Mouse (Mus musculus): ENCODE measurements around the gene Lyrm4.

DNA sequence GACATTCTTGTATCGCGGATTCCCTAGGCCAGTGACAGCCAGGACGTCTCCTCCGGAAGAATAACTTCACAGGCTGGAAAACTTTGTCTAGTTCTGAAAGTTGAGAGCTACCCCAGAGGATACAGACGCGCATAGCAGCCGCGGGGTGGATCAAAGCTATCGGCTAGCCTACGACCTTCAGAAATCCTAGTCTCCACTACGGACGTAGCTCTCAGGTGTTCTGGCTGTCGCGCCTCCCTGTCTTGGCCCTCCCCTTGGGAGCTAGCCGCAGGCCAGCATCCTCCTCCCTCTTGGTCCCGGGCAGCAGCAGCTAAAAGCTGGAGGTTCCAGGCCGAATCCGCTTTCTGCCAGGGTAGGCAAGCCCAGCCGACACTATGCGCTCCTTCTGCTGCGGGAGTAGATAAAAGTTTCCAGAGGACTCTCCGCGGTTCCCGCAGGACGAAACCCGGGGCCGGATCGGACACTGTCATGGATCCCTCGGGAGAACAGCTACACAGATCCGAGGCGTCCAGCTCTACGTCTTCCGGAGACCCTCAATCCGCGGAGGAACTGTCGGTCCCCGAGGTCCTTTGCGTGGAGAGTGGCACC, 149.1 kb downstream of the Lyrm4 start:
- TF ChIP-seq POLR2A (IDR thresholded peaks at IDR 0.05; ENCODE audit: borderline replicate concordance, extremely low read depth, low read depth, low read length) (no peak), CTCF (IDR thresholded peaks at IDR 0.05; ENCODE audit: insufficient read depth, low read length) (no peak)
